Mouse (Mus musculus) c-Kit-positive CD71-negative TER-119-negative erythroid progenitor cells, embryonic 14.5 days (primary cell): ENCODE results near the gene Itgb3bp.

Source experiments
- DNase-seq: peaks from one replicate; pipeline ENCODE4 v3.0.0-alpha.2; 2013; ENCODE audit warnings: low read depth

Itgb3bp gene

GRCm38 (mm10) chr4:99724331-99724730, 205.3 kb downstream of the Itgb3bp start:
- DNase-seq = no peak

- no peak for DNase-seq
These were observed 211.7 kb downstream of the Itgb3bp start for GRCm38 (mm10) chr4:99717905-99718304.

- no peak for DNase-seq
These were observed 213.7 kb downstream of the Itgb3bp start for GRCm38 (mm10) chr4:99715783-99716416.
